Mouse (Mus musculus) ES-E14 (cell line): ENCODE data around the gene Dap. TPM values are rescaled to one million over a fixed set of nuclear protein-coding genes. Genes with fewer than 3 reads are reported as not detected.

Source experiments
- DNase-seq: peaks from one replicate; pipeline ENCODE4 v3.0.0-alpha.2; 2013; ENCODE audit warnings: low read depth, low spot score
- H3K27ac ChIP-seq: 2 replicates; pipeline ENCODE4 v1.5.1; 2012; ENCODE audit warnings: low read depth, mild to moderate bottlenecking, low read length, moderate library complexity, mixed read lengths; ENCODE audit not compliant: poor library complexity, insufficient read depth, severe bottlenecking
- H3K36me3 ChIP-seq: 2 replicates; pipeline ENCODE4 v1.6.1; 2012; ENCODE audit warnings: mild to moderate bottlenecking, low read length, moderate library complexity, mixed read lengths; ENCODE audit not compliant: control insufficient read depth, poor library complexity, insufficient read depth, severe bottlenecking
- H3K4me1 ChIP-seq, 2 experiments: fragments of 150-350 bp in 1 of 2; sonication (generic) in 1 of 2; 2 replicates each; pipeline ENCODE4 v1.6.1; 2012; ENCODE audit warnings: low read length in 2 of 2, mild to moderate bottlenecking in 1 of 2, mixed read lengths in 1 of 2; ENCODE audit not compliant: control insufficient read depth in 2 of 2, insufficient read depth in 2 of 2, poor library complexity in 1 of 2
- H3K4me3 ChIP-seq, 2 experiments: fragments of 150-350 bp in 1 of 2; sonication (generic) in 1 of 2; 2 replicates each; pipeline ENCODE4 v1.5.1; 2012; ENCODE audit warnings: low read length in 2 of 2, low read depth in 1 of 2, mild to moderate bottlenecking in 1 of 2, mixed read lengths in 1 of 2; ENCODE audit not compliant: insufficient read depth in 1 of 2, poor library complexity in 1 of 2, severe bottlenecking in 1 of 2
- H3K9ac ChIP-seq: 2 replicates; pipeline ENCODE4 v1.6.1; 2012; ENCODE audit warnings: low read depth, mild to moderate bottlenecking, low read length, mixed read lengths; ENCODE audit not compliant: poor library complexity, insufficient read depth, severe bottlenecking
- H3K9me3 ChIP-seq: fragments of 150-350 bp; sonication (generic); 2 replicates; pipeline ENCODE4 v1.6.1; 2012; ENCODE audit warnings: low read depth, mild to moderate bottlenecking, low read length; ENCODE audit not compliant: control insufficient read depth, insufficient read depth
- CHD2 ChIP-seq: IDR thresholded peaks from 2 replicates; pipeline ENCODE4 v1.6.1; 2014; ENCODE audit warnings: mild to moderate bottlenecking, low read depth, low read length, inconsistent platforms
- HCFC1 ChIP-seq: IDR thresholded peaks from 2 replicates; pipeline ENCODE4 v1.6.1; 2012; ENCODE audit warnings: low read length, inconsistent platforms, borderline replicate concordance; ENCODE audit not compliant: insufficient read depth
- MAFK ChIP-seq: IDR thresholded peaks from 2 replicates; pipeline ENCODE4 v1.6.1; 2014; ENCODE audit warnings: mild to moderate bottlenecking, low read depth, low read length, inconsistent platforms; ENCODE audit not compliant: insufficient read depth
- ZC3H11A ChIP-seq: IDR thresholded peaks from 2 replicates; pipeline ENCODE4 v1.6.1; 2012; ENCODE audit warnings: low read depth, mild to moderate bottlenecking, inconsistent platforms, low read length, borderline replicate concordance
- ZNF384 ChIP-seq: IDR thresholded peaks from 2 replicates; pipeline ENCODE4 v1.6.1; 2012; ENCODE audit warnings: low read depth, low read length, inconsistent platforms
- in situ Hi-C, 2 experiments: fragments of 600-800 bp; cut with MboI; formaldehyde crosslinking; loops; one replicate each; pipeline ENCODE4 v1.15.1; 2025; ENCODE audit warnings: low sequenced_read_pairs in 2 of 2, inconsistent platforms in 1 of 2; ENCODE audit not compliant: unreplicated experiment in 2 of 2
- total RNA-seq: library from RNA; depleted of rRNA; stranded (reverse); fragments of 300-350 nt; gene quantifications from 2 replicates; pipeline ENCODE4 v1.2.3, GENCODE M21; 2012

Gene Dap
- total RNA-seq, 1 experiment, result 4.1 TPM

DNA sequence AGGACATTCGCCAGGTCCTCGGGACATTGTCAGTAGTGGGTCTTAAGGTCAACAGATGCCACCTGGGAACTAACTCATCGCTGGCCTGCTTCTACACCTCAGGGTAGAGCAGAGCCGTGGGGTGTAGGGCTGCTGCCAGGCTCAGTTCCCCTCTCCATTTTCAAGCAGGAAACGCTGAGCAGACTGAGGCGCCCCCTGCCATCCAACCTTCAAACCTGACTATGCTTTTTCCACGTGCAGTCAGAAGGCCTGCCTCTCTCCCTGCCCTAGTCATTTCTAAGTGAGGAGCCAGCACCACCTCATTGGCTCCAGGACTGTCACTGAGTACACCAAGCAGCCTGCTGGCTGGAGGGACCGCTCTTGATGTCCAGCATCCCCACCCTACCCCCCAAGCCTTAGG is 29.3 kb downstream of the Dap start:
- DNase-seq, result no peak
- Histone ChIP-seq H3K27ac (no peak overlapping the region), H3K4me1 (peaks cover 2 to 3% of the 10 kb centered on the region in 2 experiments; a peak in 2 of 4 replicates), H3K9ac (no peak overlapping the region), H3K4me3 (no peak overlapping the region), H3K36me3 (no peaks in the 10 kb centered on the region), H3K9me3 (no peaks in the 10 kb centered on the region)
- in situ Hi-C loops, result loop anchor here in 1 of 2 experiments (25.0 kb wide), 1 partner anchor 316 kb away; no protein-coding TSS in a partner anchor
- TF ChIP-seq MAFK (no peak), HCFC1 (no peak), CHD2 (no peak), ZC3H11A (no peak), ZNF384 (no peak)

DNA sequence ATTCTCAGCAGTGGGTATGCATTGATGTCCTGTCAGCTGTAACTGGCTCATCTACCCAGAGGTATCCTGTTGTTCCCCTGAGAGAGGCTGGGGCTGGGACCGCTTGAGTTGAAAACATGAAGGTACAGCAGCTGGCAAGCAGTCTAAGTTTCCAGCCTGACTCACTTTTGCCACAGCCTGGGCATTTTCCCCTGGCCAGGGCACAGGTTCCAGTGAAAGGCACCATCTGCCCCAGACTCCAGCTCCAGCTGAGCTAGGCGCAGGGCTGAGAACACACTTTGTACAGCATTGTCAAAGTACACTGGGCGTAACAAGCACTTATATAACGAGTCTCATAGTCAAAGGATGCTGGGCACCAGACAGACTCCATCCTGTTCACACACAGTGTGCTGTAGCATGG is 29.8 kb downstream of the Dap start:
- no peaks in the 10 kb centered on the region for H3K36me3 ChIP-seq
- DNase-seq, result no peak
- H3K4me3 ChIP-seq, result no peak overlapping the region
- no peak overlapping the region for H3K9ac ChIP-seq
- peaks cover 0 to 2% of the 10 kb centered on the region in 2 experiments; a peak in 1 of 4 replicates for H3K4me1 ChIP-seq
- H3K9me3 ChIP-seq, result no peaks in the 10 kb centered on the region
- no peak overlapping the region for H3K27ac ChIP-seq
- in situ Hi-C loops, result loop anchor here in 1 of 2 experiments (25.0 kb wide), 1 partner anchor 317 kb away; no protein-coding TSS in a partner anchor
- TF ChIP-seq CHD2 (no peak), HCFC1 (no peak), ZC3H11A (no peak), ZNF384 (no peak), MAFK (no peak)

DNA sequence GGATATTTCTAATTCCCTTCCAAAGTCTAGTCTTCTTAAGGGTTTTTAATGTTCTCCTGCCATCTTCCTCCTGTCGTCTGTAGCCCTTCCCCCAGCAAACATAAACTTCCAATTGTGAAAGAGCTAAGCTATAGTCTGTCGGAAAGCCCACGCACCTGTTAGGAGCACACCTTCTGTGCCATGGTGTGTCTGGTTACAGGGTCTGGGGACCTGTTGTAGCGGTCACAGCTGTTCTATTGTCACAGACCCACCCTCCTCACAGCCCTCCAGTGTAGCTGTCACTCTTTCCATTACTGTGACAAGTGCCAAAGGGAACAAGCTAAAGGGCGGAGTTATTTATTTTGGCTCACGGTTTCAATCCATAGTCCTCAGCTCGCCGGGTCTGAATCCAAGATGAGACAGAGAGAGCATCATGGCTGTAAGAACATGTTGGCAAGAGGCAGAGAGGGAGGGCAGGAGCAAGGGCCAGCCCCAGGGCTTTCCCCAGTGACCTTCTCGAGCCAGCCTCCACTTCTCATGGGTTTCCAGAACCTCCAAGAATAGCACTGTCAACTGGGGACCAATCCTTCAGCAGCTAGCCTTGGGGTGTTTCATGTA is 30.9 kb downstream of the Dap start:
- no peak overlapping the region for H3K4me3 ChIP-seq

DNA sequence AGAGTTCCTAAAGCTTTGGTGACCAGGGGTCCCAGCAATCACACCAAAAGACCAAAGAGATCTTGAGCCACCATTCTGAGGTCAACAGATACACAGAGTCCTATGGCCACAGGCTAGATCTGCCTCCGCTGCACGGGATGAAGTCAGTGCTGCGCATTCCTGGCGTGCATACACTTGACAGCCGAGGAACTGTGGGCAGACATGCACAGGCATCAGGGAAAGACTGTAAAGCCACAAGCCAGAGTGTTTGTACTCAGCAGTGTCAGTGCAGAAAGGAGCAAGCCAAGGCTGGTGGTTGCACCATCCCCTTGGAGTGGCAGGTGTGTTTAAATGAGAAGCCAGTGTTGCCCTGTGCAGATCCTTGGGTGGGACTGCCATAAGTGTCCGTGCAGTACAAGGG is 31.6 kb downstream of the Dap start:
- no peak overlapping the region for H3K9ac ChIP-seq
- H3K27ac ChIP-seq, result no peak overlapping the region
- H3K36me3 ChIP-seq, result no peaks in the 10 kb centered on the region
- no peaks in the 10 kb centered on the region for H3K4me1 ChIP-seq
- H3K4me3 ChIP-seq, result no peak overlapping the region
- TF ChIP-seq ZC3H11A (no peak), MAFK (no peak), ZNF384 (no peak), HCFC1 (no peak), CHD2 (no peak)
- DNase-seq, result no peak
- in situ Hi-C loops, result loop anchor here in 1 of 2 experiments (25.0 kb wide), 1 partner anchor 318 kb away; no protein-coding TSS in a partner anchor
- no peaks in the 10 kb centered on the region for H3K9me3 ChIP-seq

More for the DNA sequence above, 30.9 kb downstream of the Dap start:
- Histone ChIP-seq H3K9me3 (no peaks in the 10 kb centered on the region), H3K9ac (no peak overlapping the region), H3K36me3 (no peaks in the 10 kb centered on the region), H3K27ac (no peak overlapping the region), H3K4me1 (no peaks in the 10 kb centered on the region)
- TF ChIP-seq HCFC1, result no peak
- TF ChIP-seq ZNF384, result no peak
- TF ChIP-seq MAFK, result no peak
- TF ChIP-seq CHD2, result no peak
- TF ChIP-seq ZC3H11A, result no peak
- in situ Hi-C loops, result loop anchor here in 1 of 2 experiments (25.0 kb wide), 1 partner anchor 318 kb away; no protein-coding TSS in a partner anchor
- DNase-seq, result no peak
